Mouse (Mus musculus) right cerebral cortex, postnatal 10 days (tissue): Measurements from ENCODE around the gene Vmn1r167.
"Not testable (repeated sequence)": the region's sequence is repeated elsewhere in the genome, so short reads cannot be mapped to it uniquely, and the experiment has no call there.

Experiments
- DNase-seq, 2 experiments: peaks; one replicate each; pipeline ENCODE4 v3.0.0; 2021; ENCODE audit warnings: low spot score in 2 of 2

The Vmn1r167 gene

DNA sequence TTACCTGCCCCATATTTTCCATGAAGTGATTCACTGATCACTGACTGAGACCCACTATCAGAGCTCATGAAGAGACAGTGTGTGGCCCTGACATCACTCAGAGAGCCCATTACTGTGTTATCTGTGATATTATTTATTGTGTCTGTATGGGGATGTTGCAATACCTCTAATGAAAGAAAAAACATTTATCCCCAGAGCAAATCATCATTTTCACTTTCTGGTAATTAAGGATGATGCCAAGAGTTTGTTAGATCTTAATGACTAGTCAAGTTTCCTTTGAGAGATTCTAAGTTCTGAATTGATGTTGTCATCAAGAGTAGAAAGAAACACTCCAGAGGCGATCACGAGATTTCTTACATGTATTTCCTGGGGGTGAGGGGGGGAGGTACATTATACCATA lies at the start of gene Vmn1r167:
TSS of gene Vmn1r167 (minus strand) at position 101 of the 400 bp plus-strand sequence.
- DNase-seq: not testable (repeated sequence)

DNA sequence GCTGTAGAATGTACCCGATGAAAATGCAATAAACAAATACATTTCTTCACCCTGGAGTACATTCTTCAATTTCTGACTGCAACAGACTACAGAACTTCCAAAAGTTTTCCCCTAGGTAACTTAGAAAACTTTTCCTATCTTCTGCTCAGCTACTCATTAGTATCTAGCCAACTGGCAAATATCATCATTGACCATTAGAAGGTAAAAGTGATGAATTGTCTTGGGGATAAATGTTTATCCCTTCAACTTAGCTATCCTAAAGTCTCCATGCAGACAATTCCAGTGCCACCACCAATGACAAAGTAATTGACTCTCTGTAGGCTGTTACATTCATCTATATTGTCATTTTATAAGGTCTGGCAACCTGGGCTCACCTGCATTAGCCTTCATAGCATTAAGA lies 32.4 kb upstream of the Vmn1r167 start, which contains the start of gene Vmn1r168:
TSS of gene Vmn1r168 (plus strand) at position 301 of the 400 bp plus-strand sequence.
- DNase-seq: not testable (repeated sequence)

- not testable (repeated sequence) for DNase-seq
These were observed 34.1 kb downstream of the Vmn1r167 start for GRCm38 (mm10) chr7:23472886-23473285.

- DNase-seq: not testable (repeated sequence)
These were observed 36.2 kb downstream of the Vmn1r167 start for GRCm38 (mm10) chr7:23470832-23471231.

GRCm38 (mm10) chr7:23470201-23470600 lies 36.8 kb downstream of the Vmn1r167 start:
- DNase-seq: not testable (repeated sequence)
